ENCODE assay signal across 20 mouse cellular contexts in the genomic region with DNA sequence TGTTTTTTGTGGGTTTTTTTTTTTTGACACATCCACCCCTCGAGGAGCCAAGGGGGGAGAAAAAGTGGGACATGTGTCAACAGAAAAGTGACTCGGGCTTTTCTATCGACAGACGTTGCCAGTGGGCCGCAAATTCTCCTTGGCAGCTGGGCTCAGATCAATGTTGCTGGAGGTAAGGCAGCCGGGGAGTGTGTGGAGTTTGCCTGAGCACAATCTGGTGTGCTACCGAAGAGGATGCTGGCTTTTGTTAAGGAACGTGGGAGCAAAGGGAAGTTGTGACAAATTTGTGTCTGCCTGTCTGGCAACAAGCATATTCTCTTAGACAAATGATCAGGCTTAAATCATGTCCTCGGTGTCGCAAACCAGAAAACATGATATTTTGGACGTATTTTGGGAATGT.
DNase-seq lines count a peak whose midpoint lies in the region; ATAC-seq and TF ChIP-seq lines count a peak whose summit lies in the region.
"Had no signal": no experiment of that assay in that cellular context is flagged by ENCODE, and none has a peak within 500 bp of the region (broad histone marks: within the 10 kb centered on the region; RNA-seq: fewer than 3 reads in every experiment).

No protein-coding gene starts in this region.

- WGBS in hindbrain, postnatal 0 days: 51% methylated on average over 11 of the region's 11 CpGs
- WGBS in hindbrain, embryonic 14.5 days: 61% methylated on average over 11 of the region's 11 CpGs
- WGBS in kidney, adult 2 months: 57% methylated on average over 11 of the region's 11 CpGs

- ATAC-seq in hindbrain, postnatal 0 days: no peak
- no peak for ATAC-seq in hindbrain, embryonic 14.5 days (ENCODE audit: low FRiP score)
- ATAC-seq: forebrain, embryonic 16.5 days had no signal

- H3K4me1 ChIP-seq in hindbrain, postnatal 0 days (ENCODE audit: insufficient read depth, low read length): no peaks in the 10 kb centered on the region
- H3K4me1 ChIP-seq in hindbrain, embryonic 14.5 days (replicated peaks; ENCODE audit: control insufficient read depth, insufficient read depth, low read length): no peaks in the 10 kb centered on the region
- H3K4me1 ChIP-seq in kidney, adult 2 months (ENCODE audit: control insufficient read depth, insufficient read depth, low read length): no peaks in the 10 kb centered on the region
- H3K4me1 ChIP-seq: hindbrain, embryonic 13.5 days; stomach, embryonic 15.5 days had no signal

- TF ChIP-seq CTCF in hindbrain, postnatal 0 days (IDR thresholded peaks at IDR 0.05; ENCODE audit: low read depth): no peak
- no peak for TF ChIP-seq CTCF in brain, embryonic 14.5 days (IDR thresholded peaks at IDR 0.05; ENCODE audit: borderline replicate concordance, extremely low read depth, insufficient read depth, insufficient read length)
- no peak for TF ChIP-seq CTCF in kidney, adult 2 months (conservative IDR thresholded peaks at IDR 0.05; ENCODE audit: insufficient read depth, insufficient read length, low read depth, low read length)

- no peak overlapping the region for H3K4me3 ChIP-seq in hindbrain, postnatal 0 days (ENCODE audit: low read length)
- H3K4me3 ChIP-seq in hindbrain, embryonic 14.5 days (replicated peaks; ENCODE audit: low read length): no peak overlapping the region
- no peak overlapping the region for H3K4me3 ChIP-seq in kidney, adult 2 months (ENCODE audit: insufficient read depth, low read depth, low read length)
- H3K4me3 ChIP-seq: hindbrain, embryonic 13.5 days; stomach, embryonic 15.5 days had no signal

- H3K27me3 ChIP-seq in hindbrain, postnatal 0 days (ENCODE audit: insufficient read depth, low read length): no peaks in the 10 kb centered on the region
- H3K27me3 ChIP-seq in hindbrain, embryonic 14.5 days (ENCODE audit: control insufficient read depth, insufficient read depth, low read length): no peaks in the 10 kb centered on the region
- no peaks in the 10 kb centered on the region; the same call in 1 of the 2 replicates for H3K27me3 ChIP-seq in kidney, adult 2 months (replicated peaks; ENCODE audit: control insufficient read depth, insufficient read depth, low read length)
- H3K27me3 ChIP-seq: CH12.LX; hindbrain, embryonic 13.5 days; stomach, embryonic 15.5 days had no signal

- DNase-seq in embryo, embryonic 11 days: peak; percentile 6
- DNase-seq in embryo, embryonic 9.5 days (ENCODE audit: extremely low spot score): no peak
- peak; percentile 11 for DNase-seq in hindbrain, postnatal 0 days (ENCODE audit: low spot score)
- no peak for DNase-seq in hindbrain, embryonic 14.5 days (ENCODE audit: low spot score)
- peak; percentile 67 for DNase-seq in brain, embryonic 14.5 days (ENCODE audit: low read depth)
- peak; percentile 16 to 26 for DNase-seq in layer of hippocampus, postnatal 36 days
- DNase-seq in kidney, adult 2 months: no peak
- DNase-seq in lung, postnatal 36 days: no peak
- DNase-seq: adrenal gland, postnatal 10 days; cerebellum, adult 18-20 months; gastrocnemius, postnatal 36 days; kidney, adult 18-20 months; kidney, postnatal 25 days; lung, adult 18-20 months; lung, postnatal 4 days had no signal

- no peak for TF ChIP-seq POLR2A in brain, embryonic 14.5 days (IDR thresholded peaks at IDR 0.05; ENCODE audit: borderline replicate concordance, extremely low read depth, insufficient read depth, insufficient read length, poor library complexity, severe bottlenecking)
- no peak for TF ChIP-seq POLR2A in kidney, adult 2 months (IDR thresholded peaks at IDR 0.05; ENCODE audit: low read depth, low read length)

- no peak overlapping the region for H3K9ac ChIP-seq in hindbrain, postnatal 0 days (replicated peaks; ENCODE audit: low read length)
- H3K9ac ChIP-seq in hindbrain, embryonic 14.5 days: no peak overlapping the region
- H3K9ac ChIP-seq: hindbrain, embryonic 13.5 days; stomach, embryonic 15.5 days had no signal

- H3K9me3 ChIP-seq in hindbrain, postnatal 0 days (ENCODE audit: low read length): no peaks in the 10 kb centered on the region
- H3K9me3 ChIP-seq in hindbrain, embryonic 14.5 days (ENCODE audit: control insufficient read depth, low read length): no peaks in the 10 kb centered on the region
- H3K9me3 ChIP-seq: hindbrain, embryonic 13.5 days; stomach, embryonic 15.5 days had no signal

- H3K27ac ChIP-seq in hindbrain, postnatal 0 days: no peak overlapping the region
- H3K27ac ChIP-seq in hindbrain, embryonic 14.5 days: no peak overlapping the region
- H3K27ac ChIP-seq in kidney, adult 2 months (ENCODE audit: insufficient read depth, low read depth, low read length): no peak overlapping the region
- H3K27ac ChIP-seq: hindbrain, embryonic 13.5 days; stomach, embryonic 15.5 days had no signal

- H3K36me3 ChIP-seq in hindbrain, postnatal 0 days (ENCODE audit: insufficient read depth, low read length): no peaks in the 10 kb centered on the region
- no peaks in the 10 kb centered on the region for H3K36me3 ChIP-seq in hindbrain, embryonic 14.5 days (replicated peaks; ENCODE audit: control insufficient read depth, insufficient read depth)
- no peaks in the 10 kb centered on the region for H3K36me3 ChIP-seq in kidney, adult 2 months (ENCODE audit: control insufficient read depth, insufficient read depth, low read length)
- H3K36me3 ChIP-seq: hindbrain, embryonic 13.5 days; stomach, embryonic 15.5 days had no signal

- H3K4me2 ChIP-seq in hindbrain, postnatal 0 days (ENCODE audit: low read depth, low read length): no peak overlapping the region
- no peak overlapping the region for H3K4me2 ChIP-seq in hindbrain, embryonic 14.5 days (replicated peaks)
- H3K4me2 ChIP-seq: hindbrain, embryonic 13.5 days; midbrain, embryonic 11.5 days; stomach, embryonic 15.5 days had no signal

Comparison
In these comparisons a context has a peak if more than half of its experiments do, and no peak if none do; other contexts are left out.
1. DNase-seq: peak in embryo, embryonic 11 days (single experiment), hindbrain, postnatal 0 days (single experiment), brain, embryonic 14.5 days (single experiment) and layer of hippocampus, postnatal 36 days (2 of 2); none in embryo, embryonic 9.5 days (single experiment), hindbrain, embryonic 14.5 days (single experiment), kidney, adult 2 months (single experiment) and lung, postnatal 36 days (single experiment).